Mouse (Mus musculus) megakaryocyte-erythroid progenitor cell, adult 5-6 weeks (primary cell): ENCODE results near the gene Mrps35. TPM values are rescaled to one million over a fixed set of nuclear protein-coding genes. Genes with fewer than 3 reads are reported as not detected.

Experiments used
- ATAC-seq: replicated peaks from 2 replicates; pipeline ENCODE4 v1.8.0; 2016; ENCODE audit warnings: mild to moderate bottlenecking, inconsistent platforms; ENCODE audit not compliant: severe bottlenecking, poor library complexity, low FRiP score, low TSS enrichment
- total RNA-seq, 2 experiments: library from RNA; stranded (forward) in 1 of 2; stranded (reverse) in 1 of 2; fragments of 200-1000, 215-1000 nt in 1 of 2; fragments of >200 nt in 1 of 2; fragmentation: Nextera tagmentation in 1 of 2; gene quantifications; 2 replicates each; pipeline ENCODE4 v1.2.3; 2014 to 2017

The Mrps35 gene
- total RNA-seq, 2 experiments from 2014 or later: 94.4 to 115 TPM

DNA sequence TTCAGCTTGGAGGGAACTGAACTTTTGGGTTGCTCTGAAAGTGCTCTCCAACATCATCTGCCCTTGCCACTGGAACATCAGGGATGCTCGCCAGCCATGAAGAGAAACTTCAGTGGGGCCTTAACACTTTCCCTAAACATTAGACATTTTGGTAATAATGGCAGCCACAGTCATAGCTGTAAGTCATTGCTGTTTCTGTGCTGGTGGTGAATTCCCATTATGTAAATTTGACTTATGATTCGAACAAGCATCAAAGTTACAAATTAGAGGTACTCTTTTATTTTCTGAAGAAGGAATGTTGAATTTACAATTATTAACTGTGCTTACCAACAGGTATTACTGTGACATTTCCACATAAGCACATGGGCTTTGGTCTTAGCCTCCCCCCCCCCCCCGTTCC lies 75.6 kb downstream of the Mrps35 start:
- no peak for ATAC-seq

- no peak for ATAC-seq
Measured at GRCm38 (mm10) chr6:147121320-147121719, 78.8 kb downstream of the Mrps35 start.

Other genes with a start within 250 kb of the Mrps35 start
- not detected in 2 replicates for gene Arntl2, start 246.7 kb upstream of the Mrps35 start, total RNA-seq (2014; fragmentation: Nextera tagmentation)
- gene Arntl2, start 246.7 kb upstream of the Mrps35 start, total RNA-seq (2017): not detected in 2 replicates
- gene Smco2, start 192.7 kb upstream of the Mrps35 start, total RNA-seq (2014; fragmentation: Nextera tagmentation): not detected in 2 replicates
- gene Smco2, start 192.7 kb upstream of the Mrps35 start, total RNA-seq (2017): not detected in 2 replicates
- 1.2 and 6.5 TPM in 2 replicates for gene Ppfibp1, start 154.3 kb upstream of the Mrps35 start, total RNA-seq (2014; fragmentation: Nextera tagmentation)
- 6.1 and 11.4 TPM in 2 replicates for gene Ppfibp1, start 154.3 kb upstream of the Mrps35 start, total RNA-seq (2017)
- not detected in 2 replicates for gene 1700034J05Rik, start 88.3 kb upstream of the Mrps35 start, total RNA-seq (2014; fragmentation: Nextera tagmentation)
- gene 1700034J05Rik, start 88.3 kb upstream of the Mrps35 start, total RNA-seq (2017): not detected in 2 replicates
- 1.0 and 1.3 TPM in 2 replicates for gene Rep15, start 10.2 kb upstream of the Mrps35 start, total RNA-seq (2014; fragmentation: Nextera tagmentation)
- gene Rep15, start 10.2 kb upstream of the Mrps35 start, total RNA-seq (2017): 0.57 TPM in 1 of 2 replicates, not detected in the other
- not detected in 2 replicates for gene Mansc4, start 44.3 kb downstream of the Mrps35 start, total RNA-seq (2014; fragmentation: Nextera tagmentation)
- gene Mansc4, start 44.3 kb downstream of the Mrps35 start, total RNA-seq (2017): not detected in 2 replicates
- gene Klhl42, start 48.6 kb downstream of the Mrps35 start, total RNA-seq (2014; fragmentation: Nextera tagmentation): 11.2 and 12.9 TPM in 2 replicates
- gene Klhl42, start 48.6 kb downstream of the Mrps35 start, total RNA-seq (2017): 7.3 and 9.1 TPM in 2 replicates
- gene Pthlh, start 221.4 kb downstream of the Mrps35 start, total RNA-seq (2014; fragmentation: Nextera tagmentation): not detected in 2 replicates
- not detected in 2 replicates for gene Pthlh, start 221.4 kb downstream of the Mrps35 start, total RNA-seq (2017)